ENCODE assay signal across 11 mouse cellular contexts in the genomic region with DNA sequence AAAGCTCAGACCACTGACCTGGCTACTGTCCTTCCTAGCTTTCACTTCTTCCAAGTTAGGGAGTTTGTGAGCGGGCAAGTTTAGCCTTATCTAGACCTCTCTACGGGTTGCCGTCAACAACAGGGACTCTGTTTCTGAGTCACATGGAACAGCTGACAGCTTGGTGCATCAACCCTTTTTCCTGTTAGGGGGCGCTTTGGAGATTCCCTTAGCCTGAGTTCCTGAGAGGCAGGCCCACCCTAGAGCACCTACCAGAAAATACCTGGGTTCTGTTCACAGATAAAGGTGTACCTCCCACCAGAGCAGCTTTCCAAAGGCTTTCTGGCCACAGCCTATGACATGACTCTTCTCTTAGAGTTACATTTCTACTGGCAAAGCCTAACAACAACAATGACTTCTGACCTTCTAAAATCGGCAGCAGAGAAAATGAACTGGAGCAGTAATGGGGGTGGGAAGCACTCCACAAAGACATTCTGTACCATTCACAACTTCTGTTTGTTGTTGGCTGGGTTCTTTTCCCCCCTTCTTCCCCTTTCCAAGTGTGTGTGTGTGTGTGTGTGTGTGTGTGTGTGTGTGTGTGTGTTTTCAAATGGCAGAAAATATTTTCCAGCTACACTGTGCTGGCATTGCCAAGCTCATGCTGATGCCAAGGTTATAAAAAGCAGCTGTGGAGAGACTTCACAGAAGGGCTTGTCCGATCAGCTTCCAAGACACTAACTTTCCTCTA. TPM values are rescaled to one million over a fixed set of nuclear protein-coding genes. Genes with fewer than 3 reads are reported as not detected.
DNase-seq lines count a peak whose midpoint lies in the region; ATAC-seq and TF ChIP-seq lines count a peak whose summit lies in the region.
"Had no signal": no experiment of that assay in that cellular context is flagged by ENCODE, and none has a peak within 500 bp of the region (broad histone marks: within the 10 kb centered on the region; RNA-seq: fewer than 3 reads in every experiment).

No protein-coding gene starts in this region.

- 46% methylated on average over 6 of the region's 6 CpGs for WGBS in lung, embryonic 14.5 days
- WGBS in lung, adult 2 months: 49% methylated on average over 6 of the region's 6 CpGs
- WGBS in heart, postnatal 0 days: 19% methylated on average over 6 of the region's 6 CpGs
- WGBS in forebrain, embryonic 10.5 days: 67% methylated on average over 6 of the region's 6 CpGs

- TF ChIP-seq POLR2A in lung, adult 2 months (IDR thresholded peaks at IDR 0.05; ENCODE audit: borderline replicate concordance, extremely low read depth, low read depth, low read length): no peak

- H3K4me2 ChIP-seq in lung, embryonic 14.5 days: no peak overlapping the region
- no peak overlapping the region for H3K4me2 ChIP-seq in heart, postnatal 0 days (ENCODE audit: low read depth, low read length)
- H3K4me2 ChIP-seq: hindbrain, embryonic 12.5 days had no signal

- H3K4me1 ChIP-seq in lung, embryonic 14.5 days (ENCODE audit: insufficient read depth): peaks cover 14% of the 10 kb centered on the region
- peaks cover 17% of the 10 kb centered on the region for H3K4me1 ChIP-seq in lung, adult 2 months (ENCODE audit: control insufficient read depth, insufficient read depth, low read length)
- H3K4me1 ChIP-seq in heart, postnatal 0 days (ENCODE audit: control insufficient read depth, insufficient read depth): peaks cover 30% of the 10 kb centered on the region
- peaks cover 33% of the 10 kb centered on the region for H3K4me1 ChIP-seq in forebrain, embryonic 10.5 days

- 0 out of 2 replicates have a peak overlapping the region, but pooled peaks have one; percentile 27 for H3K27ac ChIP-seq in lung, embryonic 14.5 days (ENCODE audit: low read depth)
- peak overlapping the region; percentile 84 for H3K27ac ChIP-seq in heart, postnatal 0 days (ENCODE audit: low read depth)
- no peak overlapping the region for H3K27ac ChIP-seq in forebrain, embryonic 10.5 days
- H3K27ac ChIP-seq: hindbrain, embryonic 12.5 days had no signal

- ATAC-seq in lung, embryonic 14.5 days (ENCODE audit: insufficient read depth): no peak
- peak; percentile 55 for ATAC-seq in heart, postnatal 0 days (ENCODE audit: insufficient read depth, low read depth)
- ATAC-seq: activated CD4-positive, CD25-positive, alpha-beta regulatory T cell, adult 4 months had no signal

- no peaks in the 10 kb centered on the region for H3K36me3 ChIP-seq in lung, embryonic 14.5 days (ENCODE audit: insufficient read depth)
- H3K36me3 ChIP-seq in heart, postnatal 0 days (replicated peaks; ENCODE audit: control insufficient read depth, insufficient read depth, low read length): no peaks in the 10 kb centered on the region
- no peaks in the 10 kb centered on the region for H3K36me3 ChIP-seq in forebrain, embryonic 10.5 days (replicated peaks)
- H3K36me3 ChIP-seq: hindbrain, embryonic 12.5 days had no signal

- 0 out of 2 replicates have a peak, but pooled peaks have one; percentile 19 for TF ChIP-seq CTCF in lung, embryonic 14.5 days (IDR thresholded peaks at IDR 0.05; ENCODE audit: low read depth)
- no peak for TF ChIP-seq CTCF in lung, adult 2 months (IDR thresholded peaks at IDR 0.05; ENCODE audit: insufficient read depth, low read length)
- TF ChIP-seq CTCF in heart, postnatal 0 days (IDR thresholded peaks at IDR 0.05; ENCODE audit: low read depth): no peak; the same call in 1 of the 2 replicates

- TF ChIP-seq EP300 in heart, postnatal 0 days (IDR thresholded peaks at IDR 0.05; ENCODE audit: low read depth): no peak

- no peak overlapping the region for H3K4me3 ChIP-seq in lung, embryonic 14.5 days (ENCODE audit: low read depth, low read length)
- H3K4me3 ChIP-seq in lung, adult 2 months (replicated peaks; ENCODE audit: extremely low read depth, low read depth, low read length): no peak overlapping the region
- H3K4me3 ChIP-seq in heart, postnatal 0 days (ENCODE audit: low read depth, low read length): no peak overlapping the region
- H3K4me3 ChIP-seq in forebrain, embryonic 10.5 days: no peak overlapping the region
- H3K4me3 ChIP-seq: hindbrain, embryonic 12.5 days had no signal

- DNase-seq in adrenal gland, adult 2 months: peak; percentile 47
- DNase-seq in adrenal gland, postnatal 4 days (ENCODE audit: low spot score in 2 of 2): no peak
- DNase-seq in lung, embryonic 14.5 days: no peak
- no peak for DNase-seq in lung, adult 2 months
- peak; percentile 73 for DNase-seq in heart, postnatal 0 days (ENCODE audit: low spot score)
- peak; percentile 83 for DNase-seq in skeletal muscle tissue, adult 2 months (ENCODE audit: low read depth, low spot score)
- no peak for DNase-seq in forebrain, embryonic 10.5 days (ENCODE audit: extremely low spot score, low spot score)
- no peak for DNase-seq in ovary, adult 18-20 months (ENCODE audit: low spot score)
- DNase-seq: left cerebral cortex, postnatal 4 days had no signal

- H3K27me3 ChIP-seq in lung, embryonic 14.5 days (ENCODE audit: insufficient read depth, low read length): no peaks in the 10 kb centered on the region
- H3K27me3 ChIP-seq in heart, postnatal 0 days (ENCODE audit: control insufficient read depth, insufficient read depth, low read length): no peaks in the 10 kb centered on the region
- no peaks in the 10 kb centered on the region for H3K27me3 ChIP-seq in forebrain, embryonic 10.5 days (ENCODE audit: poor library complexity, severe bottlenecking)
- H3K27me3 ChIP-seq: hindbrain, embryonic 12.5 days had no signal

- H3K9me3 ChIP-seq in lung, embryonic 14.5 days (ENCODE audit: low read depth, low read length): no peaks in the 10 kb centered on the region
- no peaks in the 10 kb centered on the region for H3K9me3 ChIP-seq in heart, postnatal 0 days (replicated peaks; ENCODE audit: control insufficient read depth, low read length)
- H3K9me3 ChIP-seq in forebrain, embryonic 10.5 days: no peaks in the 10 kb centered on the region
- H3K9me3 ChIP-seq: hindbrain, embryonic 12.5 days had no signal

- no peak overlapping the region for H3K9ac ChIP-seq in lung, embryonic 14.5 days
- H3K9ac ChIP-seq in heart, postnatal 0 days (replicated peaks; ENCODE audit: low read depth, low read length): no peak overlapping the region
- H3K9ac ChIP-seq: hindbrain, embryonic 12.5 days had no signal

RNA-seq across cellular contexts. Expression of gene Tomm20, which starts 28.3 kb away (rescaled TPM):
- total RNA-seq in adrenal gland, adult 2 months (2021): 100 to 1,000 TPM; 171 to 206 TPM
- 1,002 and 1,582 TPM in 2 replicates for polyA plus RNA-seq in adrenal gland, adult 2 months (2012; rRNA removed)
- total RNA-seq in adrenal gland, postnatal 4 days (2021): 100 to 1,000 TPM; 199 to 214 TPM
- 215 and 218 TPM in 2 replicates for polyA plus RNA-seq in lung, embryonic 14.5 days (2014; fragmentation: Nextera tagmentation; extraction: Ambion mirVana)
- polyA plus RNA-seq in lung, adult 2 months (2012; rRNA removed): 184 and 369 TPM in 2 replicates
- total RNA-seq in heart, postnatal 0 days (2014; rRNA removed; ENCODE audit: low replicate concordance): 52.6 and 65.3 TPM in 2 replicates
- 203 and 213 TPM in 2 replicates for polyA plus RNA-seq in heart, postnatal 0 days (2015; fragmentation: Nextera tagmentation; extraction: Ambion mirVana)
- 294 and 298 TPM in 2 replicates for polyA plus RNA-seq in forebrain, embryonic 10.5 days (2016; fragmentation: Nextera tagmentation; extraction: Ambion mirVana)

RNA-seq across cellular contexts. Expression of gene Rbm34, which starts 53.5 kb away (rescaled TPM):
- total RNA-seq in adrenal gland, adult 2 months (2021): 10 to 100 TPM in 1 of 2 experiments, 1 to 10 TPM in 1; 9.2 to 12.1 TPM
- 3.0 and 5.0 TPM in 2 replicates for polyA plus RNA-seq in adrenal gland, adult 2 months (2012; rRNA removed)
- 10 to 100 TPM; 16.6 to 19.2 TPM for total RNA-seq in adrenal gland, postnatal 4 days (2021)
- polyA plus RNA-seq in lung, embryonic 14.5 days (2014; fragmentation: Nextera tagmentation; extraction: Ambion mirVana): 25.0 and 26.6 TPM in 2 replicates
- polyA plus RNA-seq in lung, adult 2 months (2012; rRNA removed): 2.1 and 2.4 TPM in 2 replicates
- total RNA-seq in heart, postnatal 0 days (2014; rRNA removed; ENCODE audit: low replicate concordance): 1.3 and 3.9 TPM in 2 replicates
- polyA plus RNA-seq in heart, postnatal 0 days (2015; fragmentation: Nextera tagmentation; extraction: Ambion mirVana): 8.0 and 8.8 TPM in 2 replicates
- polyA plus RNA-seq in forebrain, embryonic 10.5 days (2016; fragmentation: Nextera tagmentation; extraction: Ambion mirVana): 26.1 and 26.5 TPM in 2 replicates

Comparison
In these comparisons a context has a peak if more than half of its experiments do, and no peak if none do; other contexts are left out.
1. DNase-seq: peak in adrenal gland, adult 2 months (single experiment), heart, postnatal 0 days (single experiment) and skeletal muscle tissue, adult 2 months (single experiment); none in adrenal gland, postnatal 4 days (0 of 2), lung, embryonic 14.5 days (single experiment), lung, adult 2 months (single experiment), forebrain, embryonic 10.5 days (single experiment) and ovary, adult 18-20 months (single experiment).